Mouse (Mus musculus) left cerebral cortex, postnatal 10 days (tissue): Measurements from ENCODE around the gene Tdp1. TPM values are rescaled to one million over a fixed set of nuclear protein-coding genes. Genes with fewer than 3 reads are reported as not detected.
A peak's percentile ranks its signal among the peaks of the same experiment; 100 is the strongest.

Experiments
- DNase-seq, 2 experiments: peaks; one replicate each; pipeline ENCODE4 v3.0.0; 2021 to 2022; ENCODE audit warnings: low spot score in 2 of 2, mixed read lengths in 1 of 2; ENCODE audit errors: extremely low spot score in 1 of 2
- intact Hi-C: fragments of 180-260 bp; cut with DNase I; formaldehyde crosslinking; loops from one replicate; pipeline ENCODE4 v1.15.1; 2025
- total RNA-seq, 2 experiments: library from RNA; stranded (reverse); gene quantifications; 2 replicates each; pipeline ENCODE4 v1.2.3; 2021

Gene Tdp1
- total RNA-seq = 10 to 100 TPM; 28.2 to 30.9 TPM

GRCm38 (mm10) chr12:99884269-99885261, at the start of gene Tdp1, which contains the start of gene Efcab11:
Gene Tdp1, plus strand, starts transcription at chr12:99884517.
Gene Efcab11, minus strand, starts transcription at chr12:99884439.
- DNase-seq = peak; percentile 85 to 94
- intact Hi-C loops = no loop called here

GRCm38 (mm10) chr12:99836404-99837131, 47.7 kb upstream of the Tdp1 start:
- intact Hi-C loops = loop anchor here (5.0 to 10.0 kb wide), 3 partner anchors 274 to 739 kb away; partner anchors contain the start of gene Foxn3

GRCm38 (mm10) chr12:99837528-99837927, 46.8 kb upstream of the Tdp1 start:
- intact Hi-C loops = loop anchor here (5.0 to 10.0 kb wide), 3 partner anchors 275 to 740 kb away; partner anchors contain the start of gene Foxn3
- DNase-seq = no peak

More at GRCm38 (mm10) chr12:99836404-99837131, 47.7 kb upstream of the Tdp1 start:
- DNase-seq = peak; percentile 63 to 75

- intact Hi-C loops = loop anchor here (5.0 to 10.0 kb wide), 3 partner anchors 276 to 741 kb away; partner anchors contain the start of gene Foxn3
- no peak for DNase-seq
These were observed 46.2 kb upstream of the Tdp1 start for GRCm38 (mm10) chr12:99838109-99838508.

GRCm38 (mm10) chr12:99838703-99839102, 45.6 kb upstream of the Tdp1 start:
- intact Hi-C loops = loop anchor here (5.0 to 10.0 kb wide), 3 partner anchors 276 to 741 kb away; partner anchors contain the start of gene Foxn3
- peak in 1 of 2 experiments; percentile 55 for DNase-seq

- DNase-seq = no peak
- intact Hi-C loops = no loop called here
These were observed 39.4 kb upstream of the Tdp1 start for GRCm38 (mm10) chr12:99844951-99845350.

- no peak for DNase-seq
- intact Hi-C loops = no loop called here
These were observed 34.3 kb upstream of the Tdp1 start for GRCm38 (mm10) chr12:99849996-99850395.

GRCm38 (mm10) chr12:99853323-99854258, 30.7 kb upstream of the Tdp1 start:
- no peak for DNase-seq
- intact Hi-C loops = no loop called here

- DNase-seq = no peak
- intact Hi-C loops = no loop called here
These were observed 28.3 kb upstream of the Tdp1 start for GRCm38 (mm10) chr12:99856011-99856410.

- DNase-seq = no peak
- intact Hi-C loops = no loop called here
These were observed 25.7 kb upstream of the Tdp1 start for GRCm38 (mm10) chr12:99858664-99859063.

GRCm38 (mm10) chr12:99859391-99860100, 24.8 kb upstream of the Tdp1 start:
- DNase-seq = no peak
- intact Hi-C loops = loop anchor here (10.0 kb wide), 1 partner anchor 775 kb away; no protein-coding TSS in a partner anchor

GRCm38 (mm10) chr12:99860981-99861380, 23.3 kb upstream of the Tdp1 start:
- intact Hi-C loops = loop anchor here (10.0 kb wide), 1 partner anchor 776 kb away; no protein-coding TSS in a partner anchor
- no peak for DNase-seq

GRCm38 (mm10) chr12:99864613-99865012, 19.7 kb upstream of the Tdp1 start:
- intact Hi-C loops = loop anchor here (10.0 kb wide), 1 partner anchor 780 kb away; no protein-coding TSS in a partner anchor
- no peak for DNase-seq

- intact Hi-C loops = loop anchor here (10.0 kb wide), 1 partner anchor 784 kb away; no protein-coding TSS in a partner anchor
These were observed 15.5 kb upstream of the Tdp1 start for GRCm38 (mm10) chr12:99868821-99869220.

GRCm38 (mm10) chr12:99873443-99873842, 10.9 kb upstream of the Tdp1 start:
- no peak for DNase-seq
- intact Hi-C loops = no loop called here

More at GRCm38 (mm10) chr12:99868821-99869220, 15.5 kb upstream of the Tdp1 start:
- no peak for DNase-seq

- intact Hi-C loops = no loop called here
These were observed 9.7 kb upstream of the Tdp1 start for GRCm38 (mm10) chr12:99874609-99875008.

GRCm38 (mm10) chr12:99883000-99883712, 1.2 kb upstream of the Tdp1 start:
- intact Hi-C loops = no loop called here
- DNase-seq = peak; percentile 87 to 93

More at GRCm38 (mm10) chr12:99874609-99875008, 9.7 kb upstream of the Tdp1 start:
- DNase-seq = no peak
